Mouse (Mus musculus): ENCODE measurements at regions not wholly inside any gene's neighbourhood (a gene's known extent, or its start where the extent isn't known, plus 50 kb on each side); places are given as distances from the start of the nearest gene placed in this dataset.
A peak's percentile ranks its signal among the peaks of the same experiment; 100 is the strongest.

- DNase-seq (ENCODE audit: low spot score in 2 of 2) = no peak
Measured at GRCm38 (mm10) chr13:101506696-101507095, 261.3 kb downstream of the Pik3r1 start.

GRCm38 (mm10) chr13:101505054-101505453 lies 263.0 kb downstream of the Pik3r1 start:
- DNase-seq (ENCODE audit: low spot score in 2 of 2) = peak in 1 of 2 experiments; percentile 38

GRCm38 (mm10) chr13:101504241-101504640 lies 263.8 kb downstream of the Pik3r1 start:
- DNase-seq (ENCODE audit: low spot score in 2 of 2) = no peak

GRCm38 (mm10) chr13:101501845-101502284 lies 266.2 kb downstream of the Pik3r1 start:
- DNase-seq (ENCODE audit: low spot score in 2 of 2) = no peak

- DNase-seq (ENCODE audit: low spot score in 2 of 2) = no peak
Measured at GRCm38 (mm10) chr13:101501061-101501460, 267.0 kb downstream of the Pik3r1 start.

- DNase-seq (ENCODE audit: low spot score in 2 of 2) = no peak
Measured at GRCm38 (mm10) chr13:101491835-101492234, 276.2 kb downstream of the Pik3r1 start.

GRCm38 (mm10) chr13:101490961-101491360 lies 277.1 kb downstream of the Pik3r1 start:
- DNase-seq (ENCODE audit: low spot score in 2 of 2) = peak; percentile 65 to 80

GRCm38 (mm10) chr13:101487621-101488020 lies 280.4 kb downstream of the Pik3r1 start:
- peak; percentile 72 to 77 for DNase-seq (ENCODE audit: low spot score in 2 of 2)

- DNase-seq (ENCODE audit: low spot score in 2 of 2) = no peak
Measured at GRCm38 (mm10) chr13:101485823-101486222, 282.2 kb downstream of the Pik3r1 start.

GRCm38 (mm10) chr13:101483816-101484215 lies 284.2 kb downstream of the Pik3r1 start:
- DNase-seq (ENCODE audit: low spot score in 2 of 2) = no peak

- no peak for DNase-seq (ENCODE audit: low spot score in 2 of 2)
Measured at GRCm38 (mm10) chr13:101481551-101482184, 286.3 kb downstream of the Pik3r1 start.

- DNase-seq (ENCODE audit: low spot score in 2 of 2) = no peak
Measured at GRCm38 (mm10) chr13:101479297-101479652, 288.7 kb downstream of the Pik3r1 start.

GRCm38 (mm10) chr13:101478608-101479296 lies 289.3 kb downstream of the Pik3r1 start:
- no peak for DNase-seq (ENCODE audit: low spot score in 2 of 2)

GRCm38 (mm10) chr13:101473349-101473748 lies 294.7 kb downstream of the Pik3r1 start:
- DNase-seq (ENCODE audit: low spot score in 2 of 2) = no peak

- DNase-seq (ENCODE audit: low spot score in 2 of 2) = no peak
Measured at GRCm38 (mm10) chr13:101470560-101471247, 297.3 kb downstream of the Pik3r1 start.

GRCm38 (mm10) chr13:101465748-101466127 lies 302.3 kb downstream of the Pik3r1 start:
- DNase-seq (ENCODE audit: low spot score in 2 of 2) = no peak

- DNase-seq (ENCODE audit: low spot score in 2 of 2) = no peak
Measured at GRCm38 (mm10) chr13:101464928-101465747, 302.9 kb downstream of the Pik3r1 start.

- no peak for DNase-seq (ENCODE audit: low spot score in 2 of 2)
Measured at GRCm38 (mm10) chr13:101456926-101457325, 311.1 kb downstream of the Pik3r1 start.

GRCm38 (mm10) chr13:101454276-101454675 lies 313.7 kb downstream of the Pik3r1 start:
- DNase-seq (ENCODE audit: low spot score in 2 of 2) = no peak

- DNase-seq (ENCODE audit: low spot score in 2 of 2) = peak; percentile 41 to 51
Measured at GRCm38 (mm10) chr13:101450501-101450900, 317.5 kb downstream of the Pik3r1 start.

GRCm38 (mm10) chr13:101439517-101439916 lies 328.5 kb downstream of the Pik3r1 start:
- DNase-seq (ENCODE audit: low spot score in 2 of 2) = no peak

- no peak for DNase-seq (ENCODE audit: low spot score in 2 of 2)
Measured at GRCm38 (mm10) chr13:101439041-101439440, 329.0 kb downstream of the Pik3r1 start.
